Mouse (Mus musculus): ENCODE measurements around the gene Fxyd7. TPM values are rescaled to one million over a fixed set of nuclear protein-coding genes. Genes with fewer than 3 reads are reported as not detected.

The Fxyd7 gene
- polyA plus RNA-seq, 1 experiment from 2014 or later = 19.0 TPM

DNA sequence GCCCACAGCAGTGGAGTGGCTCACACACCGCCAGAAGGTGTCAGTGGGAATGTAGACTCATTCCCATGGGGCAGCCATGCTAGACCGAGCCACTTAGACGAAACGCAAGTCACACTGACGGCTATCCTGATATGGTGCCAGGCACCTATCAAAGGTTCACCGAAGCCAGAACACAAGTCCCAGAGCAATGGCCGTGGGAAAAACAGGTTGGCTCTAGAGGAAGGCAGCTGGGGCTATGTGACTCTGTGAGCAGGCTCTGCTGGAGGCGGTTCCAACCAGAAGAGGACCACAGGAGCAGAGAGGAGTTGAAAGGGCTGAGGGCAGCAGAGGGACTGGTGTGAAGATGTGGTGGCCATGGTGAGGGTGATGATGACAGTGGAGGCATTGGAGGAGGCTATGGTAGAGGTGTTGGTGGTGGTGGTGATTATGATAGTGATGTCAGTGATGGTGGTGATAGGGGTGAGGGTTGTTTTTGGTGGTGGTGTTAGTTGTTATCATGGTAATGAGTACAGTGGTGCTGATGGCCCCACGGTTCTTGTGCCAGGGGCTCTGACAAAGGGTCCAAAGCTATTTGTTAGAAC lies 35.0 kb upstream of the Fxyd7 start:
- H3K9me3 ChIP-seq = no peaks in the 10 kb centered on the region
- no peak overlapping the region for H3K9ac ChIP-seq
- no peak for ATAC-seq (ENCODE audit: insufficient number of reproducible peaks, low FRiP score, low TSS enrichment, low read depth)
- H3K27ac ChIP-seq = no peak overlapping the region
- H3K27me3 ChIP-seq = no peaks in the 10 kb centered on the region
- WGBS = 91% methylated on average over 9 of the region's 9 CpGs
- no peaks in the 10 kb centered on the region for H3K36me3 ChIP-seq
- H3K4me3 ChIP-seq = no peak overlapping the region
- H3K4me1 ChIP-seq = peaks cover 19% of the 10 kb centered on the region; the same call in 1 of the 2 replicates
- H3K4me2 ChIP-seq = no peak overlapping the region

- ATAC-seq (ENCODE audit: insufficient number of reproducible peaks, low FRiP score, low TSS enrichment, low read depth) = no peak
- Histone ChIP-seq H3K4me3 (no peak overlapping the region), H3K9ac (no peak overlapping the region), H3K27me3 (no peaks in the 10 kb centered on the region), H3K27ac (peak overlapping the region; percentile 43), H3K4me1 (peaks cover 19% of the 10 kb centered on the region; the same call in 1 of the 2 replicates), H3K36me3 (no peaks in the 10 kb centered on the region), H3K9me3 (no peaks in the 10 kb centered on the region), H3K4me2 (no peak overlapping the region)
- 50% methylated on average over 3 of the region's 3 CpGs for WGBS
Measured at GRCm38 (mm10) chr7:31085171-31085570, 33.9 kb upstream of the Fxyd7 start.

GRCm38 (mm10) chr7:31084140-31084539 lies 32.9 kb upstream of the Fxyd7 start:
- H3K9ac ChIP-seq = no peak overlapping the region
- H3K9me3 ChIP-seq = no peaks in the 10 kb centered on the region
- ATAC-seq (ENCODE audit: insufficient number of reproducible peaks, low FRiP score, low TSS enrichment, low read depth) = no peak
- H3K27ac ChIP-seq = 0 out of 2 replicates have a peak overlapping the region, but pooled peaks have one; percentile 27
- H3K27me3 ChIP-seq = no peaks in the 10 kb centered on the region
- no peak overlapping the region for H3K4me2 ChIP-seq
- no peaks in the 10 kb centered on the region for H3K36me3 ChIP-seq
- H3K4me3 ChIP-seq = no peak overlapping the region
- peaks cover 19% of the 10 kb centered on the region; the same call in 1 of the 2 replicates for H3K4me1 ChIP-seq
- WGBS = 47% methylated on average over 9 of the region's 9 CpGs

DNA sequence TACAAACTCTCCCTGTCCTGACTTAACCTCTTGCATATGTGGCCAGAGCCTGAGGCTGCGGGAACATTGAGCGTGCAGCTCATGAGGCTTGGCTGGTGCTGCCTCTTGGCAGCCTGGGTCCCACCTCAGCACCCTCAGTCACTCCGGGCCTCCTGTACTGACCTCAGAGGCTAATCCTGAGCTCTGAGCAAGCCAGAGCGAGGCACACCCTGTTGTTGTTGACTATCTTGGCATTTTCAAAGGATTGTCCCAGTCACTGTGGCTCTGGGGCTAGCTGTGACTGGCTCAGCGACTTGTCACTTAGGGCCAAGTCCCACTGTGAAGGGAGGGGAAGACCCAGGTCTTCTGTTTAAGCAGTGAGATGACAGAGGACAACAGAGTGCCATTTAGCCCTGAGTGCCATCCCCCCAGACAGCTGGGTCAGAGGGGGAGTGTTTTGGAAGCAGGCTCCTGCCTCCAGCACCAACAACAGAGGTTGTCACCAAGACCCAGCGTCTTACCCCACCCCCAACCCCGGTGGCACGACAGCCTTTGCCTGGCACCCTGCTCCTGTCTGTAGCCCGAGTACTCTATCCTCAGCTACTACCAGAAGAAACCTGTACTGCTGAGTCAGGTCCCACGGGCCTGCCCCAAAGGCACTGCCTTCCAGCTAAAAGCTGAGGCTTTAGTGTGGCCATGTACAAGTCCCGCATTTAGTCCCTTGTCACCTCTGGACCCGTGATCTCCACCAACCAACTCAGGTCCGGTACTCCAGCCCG lies 31.7 kb upstream of the Fxyd7 start:
- WGBS = 56% methylated on average over 14 of the region's 14 CpGs

GRCm38 (mm10) chr7:31082106-31082505 lies 30.8 kb upstream of the Fxyd7 start:
- no peak for ATAC-seq (ENCODE audit: insufficient number of reproducible peaks, low FRiP score, low TSS enrichment, low read depth)
- no peaks in the 10 kb centered on the region for H3K9me3 ChIP-seq

More for the DNA sequence above, 31.7 kb upstream of the Fxyd7 start:
- Histone ChIP-seq H3K9ac (no peak overlapping the region), H3K36me3 (no peaks in the 10 kb centered on the region), H3K27ac (no peak overlapping the region), H3K27me3 (no peaks in the 10 kb centered on the region), H3K4me3 (no peak overlapping the region), H3K4me1 (peaks cover 21% of the 10 kb centered on the region; the same call in 1 of the 2 replicates), H3K4me2 (no peak overlapping the region), H3K9me3 (no peaks in the 10 kb centered on the region)
- peak; percentile 21; the same call in 1 of the 2 replicates for ATAC-seq (ENCODE audit: insufficient number of reproducible peaks, low FRiP score, low TSS enrichment, low read depth)

GRCm38 (mm10) chr7:31081106-31081505 lies 29.8 kb upstream of the Fxyd7 start:
- H3K4me1 ChIP-seq = peaks cover 38% of the 10 kb centered on the region
- H3K9ac ChIP-seq = no peak overlapping the region
- H3K4me2 ChIP-seq = no peak overlapping the region
- 57% methylated on average over 1 of the region's 1 CpGs for WGBS
- H3K9me3 ChIP-seq = no peaks in the 10 kb centered on the region
- H3K27me3 ChIP-seq = no peaks in the 10 kb centered on the region
- no peak for ATAC-seq (ENCODE audit: insufficient number of reproducible peaks, low FRiP score, low TSS enrichment, low read depth)
- no peaks in the 10 kb centered on the region for H3K36me3 ChIP-seq
- no peak overlapping the region for H3K27ac ChIP-seq
- no peak overlapping the region for H3K4me3 ChIP-seq

More at GRCm38 (mm10) chr7:31082106-31082505, 30.8 kb upstream of the Fxyd7 start:
- Histone ChIP-seq H3K9ac (no peak overlapping the region), H3K4me3 (no peak overlapping the region), H3K27ac (no peak overlapping the region), H3K4me2 (no peak overlapping the region), H3K36me3 (no peaks in the 10 kb centered on the region), H3K4me1 (peaks cover 30% of the 10 kb centered on the region), H3K27me3 (no peaks in the 10 kb centered on the region)

DNA sequence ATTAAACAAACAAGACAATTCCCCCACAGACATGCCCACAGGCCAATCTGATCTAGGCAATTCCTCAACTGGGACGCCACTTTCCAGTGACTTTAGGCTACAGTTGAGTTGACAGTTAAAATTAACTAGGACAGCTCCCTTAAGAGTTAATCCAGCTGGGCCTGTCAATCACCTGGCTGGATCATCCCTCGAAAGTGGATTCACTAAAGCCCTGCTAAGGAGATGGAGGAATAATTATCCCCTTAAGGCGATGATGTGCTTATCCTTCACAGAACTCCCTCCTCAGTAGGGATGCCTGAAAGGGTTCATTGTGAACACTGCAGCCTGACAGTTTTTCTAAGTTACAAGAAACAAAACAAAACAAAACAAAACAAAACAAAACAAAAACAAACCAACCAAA lies 29.3 kb upstream of the Fxyd7 start:
- ATAC-seq (ENCODE audit: insufficient number of reproducible peaks, low FRiP score, low TSS enrichment, low read depth) = no peak
- no peaks in the 10 kb centered on the region for H3K36me3 ChIP-seq
- no peak overlapping the region for H3K4me2 ChIP-seq
- H3K9me3 ChIP-seq = no peaks in the 10 kb centered on the region
- no peak overlapping the region for H3K27ac ChIP-seq
- H3K4me3 ChIP-seq = no peak overlapping the region
- H3K27me3 ChIP-seq = no peaks in the 10 kb centered on the region
- peaks cover 33% of the 10 kb centered on the region for H3K4me1 ChIP-seq
- 53% methylated on average over 3 of the region's 3 CpGs for WGBS
- H3K9ac ChIP-seq = no peak overlapping the region

- no peak overlapping the region for H3K4me3 ChIP-seq
- no peak overlapping the region for H3K27ac ChIP-seq
- no peak for ATAC-seq (ENCODE audit: insufficient number of reproducible peaks, low FRiP score, low TSS enrichment, low read depth)
- H3K4me1 ChIP-seq = peaks cover 29% of the 10 kb centered on the region
- 85% methylated on average over 8 of the region's 8 CpGs for WGBS
- H3K4me2 ChIP-seq = no peak overlapping the region
- no peaks in the 10 kb centered on the region for H3K36me3 ChIP-seq
- no peaks in the 10 kb centered on the region for H3K9me3 ChIP-seq
- H3K9ac ChIP-seq = no peak overlapping the region
- H3K27me3 ChIP-seq = no peaks in the 10 kb centered on the region
Measured at GRCm38 (mm10) chr7:31079670-31080069, 28.4 kb upstream of the Fxyd7 start.

GRCm38 (mm10) chr7:31077885-31078445 lies 26.7 kb upstream of the Fxyd7 start:
- H3K4me1 ChIP-seq = peaks cover 30% of the 10 kb centered on the region
- H3K4me3 ChIP-seq = no peak overlapping the region
- H3K4me2 ChIP-seq = no peak overlapping the region
- 38% methylated on average over 5 of the region's 5 CpGs for WGBS
- H3K36me3 ChIP-seq = no peaks in the 10 kb centered on the region
- H3K27ac ChIP-seq = peak overlapping the region; percentile 59
- no peak overlapping the region for H3K9ac ChIP-seq
- no peaks in the 10 kb centered on the region for H3K9me3 ChIP-seq
- no peaks in the 10 kb centered on the region for H3K27me3 ChIP-seq
- 0 out of 2 replicates have a peak, but pooled peaks have one; percentile 16 for ATAC-seq (ENCODE audit: insufficient number of reproducible peaks, low FRiP score, low TSS enrichment, low read depth)

DNA sequence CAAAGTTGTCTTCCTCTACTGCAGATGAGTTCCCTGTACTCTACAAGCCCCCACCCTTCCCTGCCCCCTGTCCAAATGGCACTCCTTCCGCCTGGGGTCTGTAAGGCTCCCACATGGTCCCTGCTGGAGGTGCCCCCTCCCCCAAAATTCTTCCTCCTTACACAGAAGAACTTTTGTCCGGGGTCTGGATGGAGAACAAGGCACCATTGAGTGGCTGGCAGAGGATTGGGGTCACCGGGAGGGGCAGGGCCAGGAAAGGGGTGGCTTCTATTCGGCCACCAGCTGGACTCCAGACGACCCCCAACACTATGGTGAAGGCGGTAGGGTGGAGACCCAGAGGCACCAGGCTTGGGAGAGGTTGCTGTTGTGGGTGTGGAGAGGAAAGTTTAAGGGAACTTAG lies 26.2 kb upstream of the Fxyd7 start:
- Histone ChIP-seq H3K27ac (peak overlapping the region; percentile 59), H3K9me3 (no peaks in the 10 kb centered on the region), H3K4me3 (no peak overlapping the region), H3K27me3 (no peaks in the 10 kb centered on the region), H3K4me2 (no peak overlapping the region), H3K4me1 (peaks cover 27% of the 10 kb centered on the region), H3K9ac (no peak overlapping the region), H3K36me3 (no peaks in the 10 kb centered on the region)
- WGBS = 52% methylated on average over 6 of the region's 6 CpGs
- peak; percentile 35; the same call in 1 of the 2 replicates for ATAC-seq (ENCODE audit: insufficient number of reproducible peaks, low FRiP score, low TSS enrichment, low read depth)

DNA sequence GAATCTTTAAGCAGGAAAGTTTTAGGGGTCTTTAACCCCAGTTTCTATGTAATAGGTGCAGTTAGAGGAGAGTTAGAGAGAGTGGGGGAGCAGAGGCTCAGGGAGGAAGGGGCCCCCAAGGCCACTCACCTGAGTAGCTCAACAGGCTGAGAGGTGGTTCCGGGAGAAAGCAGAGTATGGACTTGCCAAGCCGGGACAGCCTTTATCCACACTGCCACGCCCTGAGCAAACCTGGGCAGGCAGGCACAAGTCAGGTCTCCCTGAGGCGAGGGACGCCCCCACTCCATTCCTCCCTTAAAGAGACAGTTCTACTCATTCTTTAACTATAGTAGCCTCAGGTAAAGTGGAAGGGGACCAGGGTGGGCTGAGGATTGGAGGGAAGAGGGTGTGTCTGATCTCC lies 25.2 kb upstream of the Fxyd7 start, which contains the start of gene Fxyd3:
TSS of gene Fxyd3 (minus strand) at position 213 of the 400 bp plus-strand sequence.
- no peaks in the 10 kb centered on the region for H3K9me3 ChIP-seq
- H3K4me1 ChIP-seq = peaks cover 33% of the 10 kb centered on the region
- 25% methylated on average over 5 of the region's 5 CpGs for WGBS
- no peaks in the 10 kb centered on the region for H3K27me3 ChIP-seq
- H3K36me3 ChIP-seq = no peaks in the 10 kb centered on the region
- peak within 1 kb of the TSS; percentile 21 for H3K4me3 ChIP-seq
- peak within 1 kb of the TSS; percentile 4; the same call in 1 of the 2 replicates for H3K9ac ChIP-seq
- ATAC-seq (ENCODE audit: insufficient number of reproducible peaks, low FRiP score, low TSS enrichment, low read depth) = no peak
- peak within 1 kb of the TSS; percentile 25 for H3K4me2 ChIP-seq
- peak within 1 kb of the TSS; percentile 59 for H3K27ac ChIP-seq

DNA sequence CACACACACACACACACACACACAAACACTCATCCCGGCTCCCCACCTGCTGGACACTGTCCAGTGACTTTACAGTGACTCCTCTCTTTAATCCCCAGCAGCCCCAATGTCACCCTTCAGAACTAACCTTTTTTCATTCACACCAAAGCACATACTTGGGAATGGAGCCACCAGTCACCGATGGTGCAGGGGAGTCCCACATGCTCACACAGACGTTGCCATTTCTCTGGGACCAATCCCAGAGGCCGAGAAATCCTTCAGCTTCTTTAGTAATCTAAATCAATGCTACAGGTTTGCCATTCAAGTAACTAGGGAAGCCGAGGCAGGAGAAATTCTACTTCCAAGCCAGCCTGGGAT lies 23.4 kb upstream of the Fxyd7 start:
- no peaks in the 10 kb centered on the region for H3K36me3 ChIP-seq
- peaks cover 33% of the 10 kb centered on the region for H3K4me1 ChIP-seq
- WGBS = 47% methylated on average over 5 of the region's 5 CpGs
- H3K4me2 ChIP-seq = no peak overlapping the region
- no peaks in the 10 kb centered on the region for H3K9me3 ChIP-seq
- H3K4me3 ChIP-seq = no peak overlapping the region
- no peak for ATAC-seq (ENCODE audit: insufficient number of reproducible peaks, low FRiP score, low TSS enrichment, low read depth)
- H3K9ac ChIP-seq = no peak overlapping the region
- H3K27me3 ChIP-seq = no peaks in the 10 kb centered on the region
- no peak overlapping the region for H3K27ac ChIP-seq

Data from limb, embryonic 15.5 days (tissue).